Mouse (Mus musculus) lung, embryonic 16.5 days (tissue): ENCODE measurements around the gene Gm12569. TPM values are rescaled to one million over a fixed set of nuclear protein-coding genes. Genes with fewer than 3 reads are reported as not detected.
A peak's percentile ranks its signal among the peaks of the same experiment; 100 is the strongest.

Experiments used
- ATAC-seq: fragments of 200-750 bp; cut with Nextera tagmentation; 2 replicates; pipeline ENCODE4 v1.8.0; 2017; ENCODE audit warnings: low read depth, mild to moderate bottlenecking, moderate library complexity
- H3K27ac ChIP-seq: fragments of 300-500 bp; sonication (generic); 2 replicates; pipeline ENCODE4 v1.5.1; 2014; ENCODE audit warnings: mild to moderate bottlenecking, control low read depth, low read length
- H3K27me3 ChIP-seq: fragments of 300-500 bp; sonication (generic); 2 replicates; pipeline ENCODE4 v1.6.1; 2014; ENCODE audit warnings: low read depth, low read length, mixed read lengths; ENCODE audit not compliant: control insufficient read depth, insufficient read depth
- H3K36me3 ChIP-seq: fragments of 300-500 bp; sonication (generic); 2 replicates; pipeline ENCODE4 v1.6.1; 2014; ENCODE audit warnings: low read length; ENCODE audit not compliant: control insufficient read depth, insufficient read depth
- H3K4me1 ChIP-seq: fragments of 300-500 bp; sonication (generic); replicated peaks from 2 replicates; pipeline ENCODE4 v1.6.1; 2014; ENCODE audit warnings: low read length, mixed read lengths; ENCODE audit not compliant: control insufficient read depth, insufficient read depth
- H3K4me2 ChIP-seq: fragments of 300-500 bp; sonication (generic); 2 replicates; pipeline ENCODE4 v1.6.1; 2014; ENCODE audit warnings: low read depth, low read length, control low read depth
- H3K4me3 ChIP-seq: fragments of 300-500 bp; sonication (generic); 2 replicates; pipeline ENCODE4 v1.5.1; 2014; ENCODE audit warnings: mild to moderate bottlenecking, low read length, control low read depth
- H3K9ac ChIP-seq: fragments of 300-500 bp; sonication (generic); 2 replicates; pipeline ENCODE4 v1.6.1; 2014; ENCODE audit warnings: low read length, control low read depth
- H3K9me3 ChIP-seq: fragments of 300-500 bp; sonication (generic); 2 replicates; pipeline ENCODE4 v1.6.1; 2016; ENCODE audit warnings: low read length; ENCODE audit not compliant: control insufficient read depth
- WGBS: fragments of 180-500 bp; shearing (Covaris S2); extraction: QIAGEN DNeasy Blood & Tissue Kit; methylation state at CpG from one replicate; pipeline ENCODE4 v1.1.7; 2014; 5-methylcytosine and 5-hydroxymethylcytosine counted together
- polyA plus RNA-seq: library from polyadenylated mRNA; unstranded; fragments of >200 nt; fragmentation: Nextera tagmentation; extraction: Ambion mirVana; gene quantifications from 2 replicates; pipeline ENCODE4 v1.2.1, GENCODE M21; 2015

Gene Gm12569
- polyA plus RNA-seq, 1 experiment from 2014 or later: not detected

GRCm38 (mm10) chr11:51261680-51262219 is 41.5 kb downstream of the Gm12569 start, which contains the start of gene Clk4:
Gene Clk4, plus strand, starts transcription at chr11:51261730.
- H3K9ac ChIP-seq: peak within 1 kb of the TSS; percentile 75
- WGBS: 79% methylated on average over 3 of the region's 3 CpGs
- peak within 1 kb of the TSS; percentile 88 for H3K4me3 ChIP-seq
- H3K4me1 ChIP-seq: peaks cover 19% of the 10 kb centered on the region
- no peak for ATAC-seq
- no peaks in the 10 kb centered on the region for H3K9me3 ChIP-seq
- no peaks in the 10 kb centered on the region for H3K36me3 ChIP-seq
- H3K4me2 ChIP-seq: peak within 1 kb of the TSS; percentile 95
- H3K27ac ChIP-seq: peak within 1 kb of the TSS; percentile 86
- no peaks in the 10 kb centered on the region for H3K27me3 ChIP-seq

GRCm38 (mm10) chr11:51262342-51263285 is 42.3 kb downstream of the Gm12569 start, which contains the start of gene BC049762:
Gene BC049762, minus strand, starts transcription at chr11:51263046.
- H3K4me1 ChIP-seq: peaks cover 19% of the 10 kb centered on the region
- H3K27me3 ChIP-seq: no peaks in the 10 kb centered on the region
- peak; percentile 99 for ATAC-seq
- H3K36me3 ChIP-seq: peaks cover 2% of the 10 kb centered on the region; the same call in 1 of the 2 replicates
- H3K9ac ChIP-seq: peak within 1 kb of the TSS; percentile 95
- 7% methylated on average over 57 of the region's 57 CpGs for WGBS
- H3K27ac ChIP-seq: peak within 1 kb of the TSS; percentile 93
- H3K9me3 ChIP-seq: no peaks in the 10 kb centered on the region
- H3K4me2 ChIP-seq: peak within 1 kb of the TSS; percentile 95
- peak within 1 kb of the TSS; percentile 88 for H3K4me3 ChIP-seq

- H3K27me3 ChIP-seq: no peaks in the 10 kb centered on the region
- H3K9ac ChIP-seq: peak overlapping the region; percentile 95
- H3K4me1 ChIP-seq: peaks cover 19% of the 10 kb centered on the region
- H3K4me3 ChIP-seq: peak overlapping the region; percentile 88
- ATAC-seq: peak; percentile 54
- H3K4me2 ChIP-seq: peak overlapping the region; percentile 63
- WGBS: under 1% methylated on average over 50 of the region's 50 CpGs
- peaks cover 2% of the 10 kb centered on the region; the same call in 1 of the 2 replicates for H3K36me3 ChIP-seq
- H3K9me3 ChIP-seq: no peaks in the 10 kb centered on the region
- peak overlapping the region; percentile 93 for H3K27ac ChIP-seq
These were observed 43.1 kb downstream of the Gm12569 start for GRCm38 (mm10) chr11:51263286-51263831.

GRCm38 (mm10) chr11:51264352-51264751 is 44.1 kb downstream of the Gm12569 start:
- Histone ChIP-seq H3K9me3 (no peaks in the 10 kb centered on the region), H3K9ac (peak overlapping the region; percentile 54), H3K27me3 (no peaks in the 10 kb centered on the region), H3K36me3 (peaks cover 2% of the 10 kb centered on the region; the same call in 1 of the 2 replicates), H3K4me2 (peak overlapping the region; percentile 63), H3K4me1 (peaks cover 19% of the 10 kb centered on the region), H3K4me3 (peak overlapping the region; percentile 88), H3K27ac (peak overlapping the region; percentile 55)
- no peak for ATAC-seq
- WGBS: 10% methylated on average over 6 of the region's 6 CpGs

- 46% methylated on average over 3 of the region's 3 CpGs for WGBS
- peak overlapping the region; percentile 63 for H3K4me2 ChIP-seq
- peaks cover 19% of the 10 kb centered on the region for H3K4me1 ChIP-seq
- H3K9me3 ChIP-seq: no peaks in the 10 kb centered on the region
- H3K9ac ChIP-seq: no peak overlapping the region
- H3K36me3 ChIP-seq: peaks cover 2% of the 10 kb centered on the region; the same call in 1 of the 2 replicates
- H3K4me3 ChIP-seq: no peak overlapping the region
- no peak overlapping the region for H3K27ac ChIP-seq
- no peaks in the 10 kb centered on the region for H3K27me3 ChIP-seq
- ATAC-seq: no peak
These were observed 45.1 kb downstream of the Gm12569 start for GRCm38 (mm10) chr11:51265326-51265725.

- Histone ChIP-seq H3K9me3 (no peaks in the 10 kb centered on the region), H3K27me3 (no peaks in the 10 kb centered on the region), H3K27ac (no peak overlapping the region), H3K4me3 (no peak overlapping the region), H3K4me1 (no peaks in the 10 kb centered on the region), H3K4me2 (no peak overlapping the region), H3K36me3 (peaks cover 45% of the 10 kb centered on the region), H3K9ac (no peak overlapping the region)
- no peak for ATAC-seq
- 92% methylated on average over 1 of the region's 1 CpGs for WGBS
These were observed 54.1 kb downstream of the Gm12569 start for GRCm38 (mm10) chr11:51274418-51274817.

Other genes starting within 250 kb of the Gm12569 start
- not detected in 2 replicates for gene Olfr1377, start 238.5 kb upstream of the Gm12569 start, polyA plus RNA-seq
- gene Olfr51, start 216.9 kb upstream of the Gm12569 start, polyA plus RNA-seq: not detected in 2 replicates
- not detected in 2 replicates for gene Olfr54, start 206.2 kb upstream of the Gm12569 start, polyA plus RNA-seq
- not detected in 2 replicates for gene Olfr1375, start 172.4 kb upstream of the Gm12569 start, polyA plus RNA-seq
- 8.7 and 9.5 TPM in 2 replicates for gene Zfp354a, start 161.2 kb upstream of the Gm12569 start, polyA plus RNA-seq
- 114 and 121 TPM in 2 replicates for gene Clk4, start 41.3 kb downstream of the Gm12569 start, polyA plus RNA-seq
- 0.25 and 0.62 TPM in 2 replicates for gene BC049762, start 42.6 kb downstream of the Gm12569 start, polyA plus RNA-seq
- gene Col23a1, start 69.4 kb downstream of the Gm12569 start, polyA plus RNA-seq: 9.7 and 10.4 TPM in 2 replicates